Mouse (Mus musculus): Measurements from ENCODE around the gene Dpf2.

Gene Dpf2

GRCm38 (mm10) chr19:5937095-5937835, 24.5 kb upstream of the Dpf2 start:
- DNase-seq (ENCODE audit: low read depth, low spot score): no peak

- no peak for DNase-seq (ENCODE audit: low read depth, low spot score)
Observed at GRCm38 (mm10) chr19:5935691-5936090, 22.9 kb upstream of the Dpf2 start.

GRCm38 (mm10) chr19:5935266-5935665, 22.5 kb upstream of the Dpf2 start:
- no peak for DNase-seq (ENCODE audit: low read depth, low spot score)

DNA sequence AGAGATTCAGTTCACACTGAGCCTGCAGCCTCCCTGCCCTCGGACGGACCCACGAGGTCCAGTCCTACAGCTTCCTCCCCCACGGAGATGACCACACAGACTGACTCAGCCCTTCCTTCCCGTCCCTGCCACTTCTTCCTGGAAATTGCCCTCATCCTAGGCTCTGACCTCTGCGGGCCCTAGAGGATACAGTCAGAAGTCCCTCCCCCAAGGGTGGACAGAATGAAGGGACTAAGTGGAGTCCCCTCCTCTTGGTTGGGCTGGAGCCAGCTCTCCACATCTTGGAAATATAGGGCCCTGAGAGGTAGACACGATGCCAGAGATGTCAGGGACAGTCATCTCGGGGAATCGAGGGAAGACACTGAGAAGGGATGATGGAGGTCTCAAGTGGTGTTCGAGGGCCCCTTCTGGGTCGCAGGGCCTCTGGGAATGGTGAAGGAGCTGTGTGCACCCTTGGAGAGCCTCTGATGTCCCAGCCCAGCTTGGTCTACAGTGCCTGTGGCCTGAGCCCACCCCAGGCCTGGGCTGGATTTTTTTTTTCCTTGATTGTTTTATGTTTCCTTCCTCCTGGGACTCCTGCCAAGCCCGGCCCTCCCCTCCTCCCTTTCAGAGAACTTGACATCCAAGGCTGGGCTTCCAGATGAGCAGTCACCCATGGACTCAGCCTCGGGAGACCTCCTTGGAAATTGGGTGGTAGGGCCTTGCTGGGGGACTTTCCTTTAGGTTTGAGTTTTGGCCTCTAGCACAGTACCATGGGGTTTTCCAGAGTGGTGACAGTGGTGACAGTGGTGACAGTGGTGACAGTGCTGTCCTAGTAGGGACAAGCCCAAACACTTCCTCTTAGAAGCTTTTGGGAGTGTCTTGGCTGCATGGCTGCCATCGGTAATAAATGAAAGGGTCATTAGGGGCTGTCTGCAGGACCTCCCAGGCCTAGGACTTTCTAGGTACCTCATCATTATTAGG, 17.1 kb upstream of the Dpf2 start:
- DNase-seq (ENCODE audit: low read depth, low spot score): no peak

- DNase-seq (ENCODE audit: low read depth, low spot score): no peak
Observed at GRCm38 (mm10) chr19:5928546-5928945, 15.7 kb upstream of the Dpf2 start.

DNA sequence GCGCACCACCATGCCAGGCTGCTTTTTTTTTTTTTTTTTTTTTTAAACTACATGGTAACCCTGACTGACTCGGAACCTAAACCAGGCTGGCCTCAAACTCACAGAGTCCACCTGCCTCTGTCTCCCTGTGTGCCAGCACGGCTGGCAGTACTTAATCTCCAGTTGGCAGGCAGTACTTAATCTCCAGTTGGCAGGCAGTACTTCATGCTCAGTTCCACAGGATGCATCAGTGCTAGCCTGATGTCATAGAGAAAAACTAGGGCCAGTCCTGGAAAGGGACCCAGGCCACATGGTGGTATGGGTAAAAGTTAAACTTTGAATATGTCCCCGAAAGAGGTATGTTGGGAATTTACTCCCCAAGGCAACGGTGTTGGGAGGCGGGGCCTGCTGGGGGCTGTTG, 15.3 kb upstream of the Dpf2 start:
- DNase-seq (ENCODE audit: low read depth, low spot score): no peak

GRCm38 (mm10) chr19:5927532-5927931, 14.7 kb upstream of the Dpf2 start:
- no peak for DNase-seq (ENCODE audit: low read depth, low spot score)

GRCm38 (mm10) chr19:5927026-5927425, 14.2 kb upstream of the Dpf2 start:
- no peak for DNase-seq (ENCODE audit: low read depth, low spot score)

DNA sequence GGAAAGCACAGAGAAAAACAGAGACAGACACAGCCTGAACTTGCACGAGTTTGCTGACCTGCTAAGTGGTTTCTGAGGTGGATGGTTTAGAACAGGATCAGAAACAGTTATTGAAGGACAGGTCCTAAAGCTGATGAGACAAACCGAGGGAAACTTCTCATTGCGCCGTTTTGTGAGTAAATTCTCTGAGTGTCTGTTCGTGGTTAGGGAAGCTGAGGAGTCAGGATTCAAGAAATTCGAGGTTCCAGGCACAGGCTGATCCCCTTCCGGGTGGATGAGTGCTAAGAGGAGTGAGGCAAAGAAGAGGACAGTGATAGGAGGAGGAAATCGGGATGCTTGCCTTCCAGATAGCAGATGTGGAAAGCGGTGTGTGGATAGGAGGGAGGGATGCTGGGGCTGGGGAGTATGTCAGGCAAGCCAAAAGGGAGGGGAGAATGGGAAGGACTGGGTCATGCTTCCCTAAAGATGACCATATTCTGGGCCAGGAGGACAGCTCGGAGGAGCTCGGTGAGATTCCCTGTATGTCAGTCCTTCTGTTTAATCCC, 12.6 kb upstream of the Dpf2 start:
- DNase-seq (ENCODE audit: low read depth, low spot score): no peak

GRCm38 (mm10) chr19:5924713-5925093, 11.9 kb upstream of the Dpf2 start, which contains the start of gene Cdc42ep2:
Gene Cdc42ep2, minus strand, starts transcription at chr19:5924816.
- DNase-seq (ENCODE audit: low read depth, low spot score): peak; percentile 86

DNA sequence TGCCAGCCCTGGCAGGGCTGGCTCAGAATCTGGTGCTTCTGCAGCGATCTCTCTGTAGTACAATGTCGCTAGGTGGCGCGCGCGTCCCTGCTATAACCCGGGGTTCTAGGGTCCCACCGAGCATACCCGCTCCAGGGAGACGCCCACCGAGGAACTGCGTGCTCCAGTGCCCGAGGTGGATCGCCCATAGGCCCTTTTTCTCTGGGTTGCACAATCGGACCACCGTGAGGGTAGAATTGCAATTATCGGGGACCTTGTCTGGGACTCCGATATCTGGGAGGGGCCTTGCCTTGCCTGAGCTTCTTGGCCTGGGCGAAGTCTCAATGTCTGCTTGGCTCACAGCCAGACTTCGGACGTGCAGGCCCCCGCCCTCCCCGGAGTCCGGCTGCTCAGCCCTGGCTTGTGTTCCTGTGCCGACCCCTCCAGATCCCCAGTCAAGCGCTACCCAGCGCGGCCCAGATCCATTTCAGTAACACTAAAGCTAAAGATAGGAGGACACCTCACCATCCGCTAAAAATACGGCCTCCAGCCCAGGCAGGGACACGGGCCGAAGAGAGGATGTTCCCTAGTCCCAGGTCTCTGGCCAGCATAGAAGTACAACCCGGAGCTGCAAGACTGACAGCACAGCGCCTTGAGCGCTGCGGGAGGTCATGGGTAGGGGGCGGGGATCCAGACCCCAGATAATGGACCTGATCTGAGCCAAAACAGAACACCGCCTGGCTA, 11.3 kb upstream of the Dpf2 start:
- no peak for DNase-seq (ENCODE audit: low read depth, low spot score)

DNA sequence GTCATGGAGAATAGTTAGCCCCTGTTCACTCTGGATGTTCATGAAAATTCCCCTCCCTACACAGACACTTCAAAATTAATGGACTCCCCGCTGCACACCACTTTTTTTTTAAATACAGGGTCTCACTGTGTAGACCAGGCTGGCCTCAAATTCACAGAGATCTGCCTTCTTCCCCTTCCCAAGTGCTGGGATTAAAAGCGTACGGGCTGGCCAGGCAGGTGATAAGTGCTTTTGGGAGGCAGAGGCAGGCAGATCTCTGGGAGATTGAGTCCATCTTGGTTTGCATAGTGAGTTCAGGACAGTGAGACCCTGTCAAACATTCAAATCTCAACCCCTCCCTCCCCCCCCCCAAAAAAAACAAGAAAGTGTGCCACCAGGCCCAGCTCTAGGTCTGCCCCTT, 10.2 kb upstream of the Dpf2 start:
- no peak for DNase-seq (ENCODE audit: low read depth, low spot score)

GRCm38 (mm10) chr19:5922119-5922942, 9.5 kb upstream of the Dpf2 start:
- no peak for DNase-seq (ENCODE audit: low read depth, low spot score)

DNA sequence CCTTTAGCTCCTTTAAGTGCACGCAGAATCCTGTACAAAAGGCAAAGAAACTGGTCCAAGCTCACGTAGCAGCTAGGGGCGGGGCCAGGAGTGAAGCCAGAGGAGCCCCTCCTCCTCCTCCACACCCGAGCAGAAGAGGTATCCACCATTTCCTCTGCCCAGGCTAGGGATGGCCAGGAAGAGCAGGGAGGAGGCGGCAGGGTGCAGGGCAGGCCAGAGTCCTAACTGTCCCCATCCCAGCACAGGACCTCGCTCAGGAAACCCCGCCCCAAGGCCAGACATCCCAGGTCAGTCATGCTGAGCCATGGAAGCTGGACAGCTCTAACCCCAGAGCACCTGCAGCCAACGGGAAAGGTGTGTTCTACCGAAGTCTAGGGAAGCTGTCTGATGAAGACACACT, 8.9 kb upstream of the Dpf2 start:
- DNase-seq (ENCODE audit: low read depth, low spot score): no peak

- peak; percentile 98 for DNase-seq (ENCODE audit: low read depth, low spot score)
Observed at GRCm38 (mm10) chr19:5912103-5913006, 455 bp downstream of the Dpf2 start.

GRCm38 (mm10) chr19:5911430-5912102, 1.2 kb downstream of the Dpf2 start:
- no peak for DNase-seq (ENCODE audit: low read depth, low spot score)

- no peak for DNase-seq (ENCODE audit: low read depth, low spot score)
Observed at GRCm38 (mm10) chr19:5910221-5910620, 2.6 kb downstream of the Dpf2 start.

GRCm38 (mm10) chr19:5907275-5907674, 5.5 kb downstream of the Dpf2 start:
- DNase-seq (ENCODE audit: low read depth, low spot score): no peak

- peak; percentile 73 for DNase-seq (ENCODE audit: low read depth, low spot score)
Observed at GRCm38 (mm10) chr19:5894002-5894678, 18.7 kb downstream of the Dpf2 start, which contains the start of gene Tigd3. Gene Tigd3, minus strand, starts transcription at chr19:5894149.
